Mouse (Mus musculus) CH12.LX (cell line): Measurements from ENCODE around the gene Bfsp2.

Experiments
- CTCF ChIP-seq, 2 experiments: IDR thresholded peaks in 1 of 2; conservative IDR thresholded peaks in 1 of 2; 2 replicates each; pipeline ENCODE4 v1.5.1; 2011 to 2012; ENCODE audit warnings: low read depth in 2 of 2, low read length in 2 of 2, improper control_type of control experiment in 1 of 2, inconsistent platforms in 1 of 2, mild to moderate bottlenecking in 1 of 2, moderate library complexity in 1 of 2
- KAT2A ChIP-seq: IDR thresholded peaks from 2 replicates; pipeline ENCODE4 v1.6.1; 2012; ENCODE audit warnings: low read length, improper control_type of control experiment, inconsistent platforms; ENCODE audit not compliant: insufficient replicate concordance
- MAX ChIP-seq: IDR thresholded peaks from 2 replicates; pipeline ENCODE4 v1.6.1; 2011; ENCODE audit warnings: low read length, improper control_type of control experiment
- POLR2A ChIP-seq: IDR thresholded peaks from 2 replicates; pipeline ENCODE4 v1.6.1; 2011; ENCODE audit warnings: low read depth, mild to moderate bottlenecking, improper control_type of control experiment, low read length
- ZNF384 ChIP-seq: IDR thresholded peaks from 2 replicates; pipeline ENCODE4 v1.6.1; 2012; ENCODE audit warnings: low read depth, low read length, improper control_type of control experiment, inconsistent platforms

GRCm38 (mm10) chr9:103491985-103492384, 11.8 kb upstream of the Bfsp2 start:
- TF ChIP-seq POLR2A (no peak), ZNF384 (no peak), MAX (no peak), CTCF (conservative IDR thresholded peaks at IDR 0.05 in 1 of 2, IDR thresholded peaks at IDR 0.05 in 1 of 2; ENCODE audit: low read depth in 2 of 2, low read length in 2 of 2) (no peak), KAT2A (no peak)
